Mouse (Mus musculus) hindbrain, embryonic 14.5 days (tissue): ENCODE measurements around the gene Ano3. TPM values are rescaled to one million over a fixed set of nuclear protein-coding genes. Genes with fewer than 3 reads are reported as not detected.
A peak's percentile ranks its signal among the peaks of the same experiment; 100 is the strongest.

Experiments used
- ATAC-seq: fragments of 200-750 bp; cut with Nextera tagmentation; 2 replicates; pipeline ENCODE4 v1.8.0; 2017; ENCODE audit warnings: moderate number of reproducible peaks, mild to moderate bottlenecking, moderate TSS enrichment, moderate library complexity; ENCODE audit not compliant: low FRiP score
- DNase-seq: peaks from one replicate; pipeline ENCODE4 v3.0.0-alpha.2; 2015; ENCODE audit warnings: low spot score
- H3K27ac ChIP-seq: fragments of 300-500 bp; sonication (generic); 2 replicates; pipeline ENCODE4 v1.5.1; 2014; ENCODE audit warnings: mild to moderate bottlenecking, moderate library complexity
- H3K27me3 ChIP-seq: fragments of 300-500 bp; sonication (generic); 2 replicates; pipeline ENCODE4 v1.6.1; 2014; ENCODE audit warnings: mild to moderate bottlenecking, low read length, mixed read lengths; ENCODE audit not compliant: control insufficient read depth, insufficient read depth
- H3K36me3 ChIP-seq: fragments of 300-500 bp; sonication (generic); replicated peaks from 2 replicates; pipeline ENCODE4 v1.6.1; 2014; ENCODE audit not compliant: control insufficient read depth, insufficient read depth
- H3K4me1 ChIP-seq: fragments of 300-500 bp; sonication (generic); replicated peaks from 2 replicates; pipeline ENCODE4 v1.6.1; 2014; ENCODE audit warnings: antibody characterized with exemption, low read length, mixed read lengths; ENCODE audit not compliant: control insufficient read depth, insufficient read depth
- H3K4me2 ChIP-seq: fragments of 300-500 bp; sonication (generic); replicated peaks from 2 replicates; pipeline ENCODE4 v1.6.1; 2014; ENCODE audit warnings: mild to moderate bottlenecking, moderate library complexity
- H3K4me3 ChIP-seq: fragments of 300-500 bp; sonication (generic); replicated peaks from 2 replicates; pipeline ENCODE4 v1.5.1; 2014; ENCODE audit warnings: mild to moderate bottlenecking, low read length
- H3K9ac ChIP-seq: fragments of 300-500 bp; sonication (generic); 2 replicates; pipeline ENCODE4 v1.6.1; 2014
- H3K9me3 ChIP-seq: fragments of 300-500 bp; sonication (generic); 2 replicates; pipeline ENCODE4 v1.6.1; 2016; ENCODE audit warnings: low read length; ENCODE audit not compliant: control insufficient read depth
- WGBS: fragments of 180-500 bp; shearing (Covaris S2); extraction: QIAGEN DNeasy Blood & Tissue Kit; methylation state at CpG from one replicate; pipeline ENCODE4 v1.1.7; 2014; 5-methylcytosine and 5-hydroxymethylcytosine counted together
- polyA plus RNA-seq: library from polyadenylated mRNA; unstranded; fragments of >200 nt; fragmentation: Nextera tagmentation; extraction: Ambion mirVana; gene quantifications from 2 replicates; pipeline ENCODE4 v1.2.1, GENCODE M21; 2014

The Ano3 gene
- polyA plus RNA-seq, 1 experiment from 2014 or later, result 0.79 TPM

- Histone ChIP-seq H3K9ac (no peak overlapping the region), H3K27ac (no peak overlapping the region), H3K27me3 (no peaks in the 10 kb centered on the region), H3K9me3 (no peaks in the 10 kb centered on the region), H3K4me3 (no peak overlapping the region), H3K36me3 (no peaks in the 10 kb centered on the region), H3K4me2 (no peak overlapping the region), H3K4me1 (no peaks in the 10 kb centered on the region)
- WGBS, result 90% methylated on average over 4 of the region's 4 CpGs
- no peak for ATAC-seq
- no peak for DNase-seq
These were observed 87.3 kb downstream of the Ano3 start for GRCm38 (mm10) chr2:110863376-110863775.

DNA sequence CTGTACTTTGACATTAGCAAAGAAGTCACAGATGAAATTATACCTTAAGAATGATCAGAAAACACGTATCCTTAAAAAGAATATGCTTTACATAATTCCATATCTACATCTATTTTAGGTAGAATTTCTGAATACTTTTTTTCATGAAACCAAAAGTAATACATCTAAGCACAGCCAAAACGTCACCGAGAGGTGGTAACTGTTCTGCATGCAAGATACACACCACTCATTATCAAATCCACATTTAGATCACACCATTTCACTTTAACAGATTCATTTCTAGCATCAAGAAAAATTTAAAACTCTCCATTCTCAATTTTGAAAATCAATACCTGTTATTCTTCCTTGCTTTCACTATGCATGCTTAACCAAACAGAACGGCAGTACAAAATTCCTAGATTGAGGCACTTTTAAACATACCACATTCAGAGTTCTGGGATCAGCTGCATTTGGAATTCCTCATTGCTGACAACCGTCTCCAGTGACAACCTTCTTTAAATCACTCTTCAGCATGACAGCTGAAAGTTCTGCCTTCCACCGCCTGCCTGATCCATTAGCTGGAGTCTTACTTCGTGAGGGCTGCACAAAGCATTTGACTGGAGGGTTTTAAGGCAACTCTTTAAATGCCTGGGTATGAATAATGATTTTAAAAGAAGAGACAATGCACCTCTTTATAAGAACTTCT is 111.0 kb downstream of the Ano3 start:
- H3K4me3 ChIP-seq, result no peak overlapping the region
- H3K9ac ChIP-seq, result no peak overlapping the region
- H3K4me1 ChIP-seq, result no peaks in the 10 kb centered on the region
- H3K27ac ChIP-seq, result no peak overlapping the region
- no peaks in the 10 kb centered on the region for H3K27me3 ChIP-seq
- no peak for DNase-seq
- ATAC-seq, result no peak
- H3K4me2 ChIP-seq, result no peak overlapping the region
- WGBS, result 35% methylated on average over 7 of the region's 7 CpGs
- no peaks in the 10 kb centered on the region for H3K36me3 ChIP-seq
- no peaks in the 10 kb centered on the region for H3K9me3 ChIP-seq

DNA sequence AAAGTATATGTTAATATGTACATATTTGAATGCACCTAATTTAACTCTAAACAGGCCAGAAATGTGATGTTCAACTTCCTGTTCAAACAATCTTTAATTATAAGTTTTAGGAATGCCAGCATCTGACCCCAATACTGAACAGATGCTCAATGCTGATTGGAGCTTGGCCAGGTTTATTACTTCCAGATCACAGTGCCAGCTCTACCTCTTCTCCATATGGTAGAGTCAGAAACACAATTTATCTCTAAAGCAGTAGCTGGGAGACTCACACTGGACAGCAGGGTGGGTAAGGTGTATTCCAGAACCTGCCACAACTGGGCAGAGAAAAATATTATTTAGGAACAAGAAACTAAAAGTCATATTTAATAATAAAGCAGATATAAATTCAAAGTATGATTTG is 134.5 kb downstream of the Ano3 start:
- Histone ChIP-seq H3K4me1 (no peaks in the 10 kb centered on the region), H3K9ac (no peak overlapping the region), H3K27me3 (no peaks in the 10 kb centered on the region), H3K27ac (no peak overlapping the region), H3K9me3 (no peaks in the 10 kb centered on the region), H3K4me2 (no peak overlapping the region), H3K36me3 (no peaks in the 10 kb centered on the region), H3K4me3 (no peak overlapping the region)
- DNase-seq (no peak), ATAC-seq (peak; percentile 46; the same call in 1 of the 2 replicates)

DNA sequence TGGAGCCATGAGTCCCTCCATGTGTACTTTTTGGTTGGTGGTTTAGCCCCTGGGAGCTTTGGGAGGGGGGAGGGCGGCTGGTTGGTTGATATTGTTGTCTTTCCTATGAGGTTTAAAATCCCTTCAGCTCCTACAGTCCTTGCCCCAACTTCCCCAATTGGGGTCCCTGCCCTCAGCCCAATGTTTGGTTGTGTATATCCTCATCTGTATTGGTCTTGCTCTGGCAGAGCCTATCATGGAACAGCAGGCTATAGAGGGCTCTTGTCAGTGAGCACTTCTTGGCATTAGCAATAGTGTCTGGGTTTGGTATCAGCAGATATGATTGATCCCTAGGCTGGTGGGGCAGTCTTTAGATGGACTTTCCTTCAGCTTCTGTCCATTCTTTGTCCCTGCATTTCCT is 135.8 kb downstream of the Ano3 start:
- DNase-seq (no peak), ATAC-seq (no peak)
- Histone ChIP-seq H3K9ac (no peak overlapping the region), H3K4me2 (no peak overlapping the region), H3K36me3 (no peaks in the 10 kb centered on the region), H3K27ac (no peak overlapping the region), H3K27me3 (no peaks in the 10 kb centered on the region), H3K4me1 (no peaks in the 10 kb centered on the region), H3K4me3 (no peak overlapping the region), H3K9me3 (no peaks in the 10 kb centered on the region)
- WGBS, result 86% methylated on average over 1 of the region's 1 CpGs

GRCm38 (mm10) chr2:110806302-110807093 is 144.2 kb downstream of the Ano3 start:
- no peak overlapping the region for H3K9ac ChIP-seq
- 96% methylated on average over 5 of the region's 5 CpGs for WGBS
- no peak for ATAC-seq

DNA sequence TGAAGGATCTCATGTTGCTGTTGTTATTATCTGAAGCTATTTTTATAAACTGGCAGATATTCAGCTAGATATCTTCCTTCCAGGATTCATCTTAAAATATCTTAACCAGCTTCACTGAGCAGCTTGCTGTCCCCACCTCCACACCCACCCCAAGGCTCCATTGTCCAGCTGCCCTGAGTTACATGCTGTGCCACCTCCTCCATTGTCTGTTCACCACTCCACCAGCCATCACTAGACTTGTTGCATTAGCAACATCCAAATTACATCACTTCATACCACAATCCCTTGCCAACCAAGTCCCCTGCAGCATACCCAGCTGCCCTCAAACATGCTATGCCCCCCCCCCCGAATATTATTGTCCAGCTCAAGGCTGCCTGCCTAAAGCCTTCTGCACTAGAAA is 154.8 kb downstream of the Ano3 start:
- no peaks in the 10 kb centered on the region for H3K9me3 ChIP-seq
- ATAC-seq (no peak), DNase-seq (no peak)
- 77% methylated on average over 1 of the region's 1 CpGs for WGBS
- H3K36me3 ChIP-seq, result no peaks in the 10 kb centered on the region
- H3K9ac ChIP-seq, result no peak overlapping the region
- no peak overlapping the region for H3K27ac ChIP-seq
- no peak overlapping the region for H3K4me2 ChIP-seq
- no peaks in the 10 kb centered on the region for H3K4me1 ChIP-seq
- H3K4me3 ChIP-seq, result no peak overlapping the region
- no peaks in the 10 kb centered on the region for H3K27me3 ChIP-seq

More at GRCm38 (mm10) chr2:110806302-110807093, 144.2 kb downstream of the Ano3 start:
- Histone ChIP-seq H3K4me2 (no peak overlapping the region), H3K27me3 (no peaks in the 10 kb centered on the region), H3K36me3 (no peaks in the 10 kb centered on the region), H3K9me3 (no peaks in the 10 kb centered on the region), H3K4me3 (no peak overlapping the region), H3K4me1 (no peaks in the 10 kb centered on the region), H3K27ac (no peak overlapping the region)
- DNase-seq, result no peak

DNA sequence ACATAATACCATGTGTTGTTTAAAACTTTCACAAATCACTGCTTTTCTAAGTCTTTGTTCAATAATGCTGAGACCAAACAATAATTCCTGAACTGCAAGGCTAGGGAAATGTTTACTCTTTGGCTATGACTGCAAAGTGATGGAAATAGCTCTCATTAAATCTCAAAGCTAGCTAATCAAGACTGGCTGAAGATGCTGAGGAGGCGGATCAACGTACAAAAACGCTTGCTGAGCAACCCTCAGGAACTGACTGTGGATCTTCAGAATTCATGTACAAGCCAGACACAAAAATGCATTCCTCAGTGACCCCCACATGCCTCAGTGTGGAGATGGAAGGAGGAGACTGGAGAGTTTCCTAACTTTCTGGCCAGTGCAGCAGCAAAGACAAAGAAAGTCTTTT is 155.3 kb downstream of the Ano3 start:
- 65% methylated on average over 3 of the region's 3 CpGs for WGBS
- Histone ChIP-seq H3K9ac (no peak overlapping the region), H3K4me2 (no peak overlapping the region), H3K9me3 (no peaks in the 10 kb centered on the region), H3K36me3 (no peaks in the 10 kb centered on the region), H3K4me3 (no peak overlapping the region), H3K27me3 (no peaks in the 10 kb centered on the region), H3K4me1 (no peaks in the 10 kb centered on the region), H3K27ac (no peak overlapping the region)
- ATAC-seq, result no peak
- no peak for DNase-seq

DNA sequence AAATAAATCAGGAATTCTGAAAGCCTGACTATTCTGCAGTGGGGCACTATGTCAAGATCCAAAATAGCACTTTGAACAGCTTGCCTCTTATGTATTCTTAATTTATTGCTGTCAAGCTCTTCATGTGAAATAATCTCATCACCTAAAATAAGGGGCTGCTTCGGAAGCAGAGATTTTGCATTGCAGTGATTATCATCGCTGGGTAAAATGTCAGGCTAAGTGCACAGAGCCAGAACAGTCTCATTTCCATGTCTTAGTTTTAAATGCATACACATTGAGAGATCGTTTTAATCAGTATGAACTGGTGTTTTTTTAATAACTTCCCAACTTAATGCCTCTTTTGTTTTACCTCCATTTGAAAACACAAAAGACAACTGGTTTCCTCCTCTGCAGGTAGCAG is 163.3 kb downstream of the Ano3 start:
- Histone ChIP-seq H3K4me2 (no peak overlapping the region), H3K9ac (no peak overlapping the region), H3K27me3 (no peaks in the 10 kb centered on the region), H3K9me3 (no peaks in the 10 kb centered on the region), H3K4me1 (no peaks in the 10 kb centered on the region), H3K4me3 (no peak overlapping the region), H3K36me3 (no peaks in the 10 kb centered on the region), H3K27ac (no peak overlapping the region)
- 74% methylated on average over 3 of the region's 3 CpGs for WGBS
- DNase-seq (no peak), ATAC-seq (no peak)

DNA sequence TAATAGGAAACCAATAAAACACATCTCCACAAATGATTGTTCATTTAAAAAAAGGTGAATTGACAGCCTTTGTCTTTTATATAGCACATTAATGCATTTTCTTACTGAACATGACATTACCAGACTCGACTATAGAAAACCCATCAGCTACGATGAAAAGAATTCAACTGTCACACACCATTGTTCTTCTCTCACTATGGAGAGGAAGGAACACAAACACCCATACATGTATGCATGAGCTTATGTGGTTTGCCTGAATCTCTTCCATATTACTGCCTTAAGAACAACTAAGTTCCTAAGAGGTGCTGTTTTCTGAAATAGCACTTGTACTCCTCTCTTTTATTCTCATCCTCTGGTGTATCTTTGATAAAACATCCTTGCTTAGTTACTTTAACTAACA is 191.3 kb downstream of the Ano3 start:
- Histone ChIP-seq H3K4me2 (no peak overlapping the region), H3K4me3 (no peak overlapping the region), H3K27ac (no peak overlapping the region), H3K9me3 (no peaks in the 10 kb centered on the region), H3K36me3 (no peaks in the 10 kb centered on the region), H3K27me3 (no peaks in the 10 kb centered on the region), H3K9ac (no peak overlapping the region), H3K4me1 (no peaks in the 10 kb centered on the region)
- no peak for DNase-seq
- ATAC-seq, result no peak
- 23% methylated on average over 2 of the region's 2 CpGs for WGBS
